Mouse (Mus musculus): ENCODE results near the gene Ephb1.

- TF ChIP-seq POLR2A (IDR thresholded peaks at IDR 0.05; ENCODE audit: insufficient read length, low read depth): no peak
- TF ChIP-seq MYOG (IDR thresholded peaks at IDR 0.05; ENCODE audit: control insufficient read depth in 1 of 3, insufficient read depth in 1 of 3, insufficient read length in 2 of 3, low read depth in 2 of 3): no peak
- TF ChIP-seq TCF12 (IDR thresholded peaks at IDR 0.05; ENCODE audit: insufficient read depth, poor library complexity, severe bottlenecking): no peak
- TF ChIP-seq MAX (IDR thresholded peaks at IDR 0.05; ENCODE audit: low read depth): no peak
- no peak for TF ChIP-seq USF1 (IDR thresholded peaks at IDR 0.05; ENCODE audit: low read depth)
- no peak for TF ChIP-seq POLR2AphosphoS2 (IDR thresholded peaks at IDR 0.05; ENCODE audit: insufficient read length, low read depth)
- TF ChIP-seq CEBPB (IDR thresholded peaks at IDR 0.05; ENCODE audit: insufficient read depth, poor library complexity, severe bottlenecking): no peak
- TF ChIP-seq SRF (IDR thresholded peaks at IDR 0.05; ENCODE audit: control insufficient read depth, insufficient read length, low read depth): no peak
These were observed 112.9 kb downstream of the Ephb1 start for GRCm38 (mm10) chr9:102241546-102241945.

Data from myocyte (in vitro differentiated cells).